8 mouse cellular contexts compared by ENCODE assay signal in the genomic region with DNA sequence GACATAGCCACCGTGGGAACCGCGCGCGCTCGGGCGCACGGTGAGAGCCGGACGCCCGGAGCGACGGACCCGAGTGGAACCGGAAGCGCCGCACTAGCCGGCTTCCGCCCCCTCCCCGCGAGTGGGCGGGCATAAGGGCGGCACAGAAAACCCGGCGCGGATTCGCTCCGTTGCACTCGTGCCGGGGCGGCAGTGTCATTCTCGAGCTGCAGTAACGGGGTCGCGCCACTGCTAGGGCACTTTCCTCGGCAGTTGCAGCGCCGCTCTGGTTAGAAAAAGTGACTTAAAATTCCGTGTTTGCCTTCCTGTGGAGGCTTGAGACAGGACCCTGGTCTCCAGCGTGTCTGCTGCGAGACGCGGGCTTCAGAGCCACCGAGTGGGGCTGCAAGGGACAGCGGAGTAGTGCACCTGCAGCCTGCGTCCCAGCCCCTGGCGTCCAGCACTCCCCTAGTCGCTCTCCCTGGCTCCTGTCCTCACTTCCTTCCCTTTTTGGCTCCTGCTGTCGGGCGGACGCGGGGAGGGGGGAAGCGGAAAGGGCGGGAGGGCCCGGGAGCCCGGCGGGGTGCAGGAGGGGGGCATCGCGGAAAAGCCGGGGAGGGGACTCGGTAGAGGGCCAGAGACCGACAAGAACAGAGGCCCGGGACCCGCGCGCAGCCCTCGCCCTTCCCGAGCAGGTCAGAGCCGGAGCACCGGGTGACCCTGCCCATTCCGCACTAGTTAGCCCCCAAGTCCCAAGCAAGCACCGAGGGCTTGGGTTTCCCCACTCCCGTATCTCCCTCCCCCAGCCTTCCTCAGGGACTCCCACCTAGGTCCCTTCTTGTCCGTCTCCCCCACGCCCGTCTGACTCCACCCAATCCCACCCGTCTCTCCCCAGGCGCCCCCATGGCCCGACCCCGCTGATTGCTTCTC. TPM values are rescaled to one million over a fixed set of nuclear protein-coding genes. Genes with fewer than 3 reads are reported as not detected.
DNase-seq lines count a peak whose midpoint lies in the region; ATAC-seq lines count a peak whose summit lies in the region.

A gene (plus strand): TSS at position 173 of the 909 bp plus-strand sequence.

- H3K27ac ChIP-seq in hindbrain, embryonic 14.5 days = peak within 1 kb of the TSS; percentile 97

- H3K9ac ChIP-seq in hindbrain, embryonic 14.5 days = peak within 1 kb of the TSS; percentile 88

- DNase-seq in T-cell, adult 2 months (ENCODE audit: low spot score) = peak; percentile 94
- DNase-seq in cerebellum, postnatal 25 days = peak; percentile 98
- peak; percentile 91 to 93 for DNase-seq in frontal cortex, postnatal 36 days (ENCODE audit: low spot score in 2 of 2)
- peak; percentile 96 for DNase-seq in hindbrain, embryonic 14.5 days (ENCODE audit: low spot score)
- peak; percentile 93 for DNase-seq in layer of hippocampus, postnatal 25 days (ENCODE audit: extremely low spot score in 1 of 2, low spot score in 1 of 2)
- DNase-seq in lung, postnatal 25 days (ENCODE audit: low spot score) = peak; percentile 89
- DNase-seq in retina, adult 2 months (ENCODE audit: low read depth, low spot score) = peak; percentile 86
- DNase-seq in thymus, postnatal 25 days = peak; percentile 97

- under 1% methylated on average over 70 of the region's 80 CpGs for WGBS in hindbrain, embryonic 14.5 days

- peak within 1 kb of the TSS; percentile 98 for H3K4me2 ChIP-seq in hindbrain, embryonic 14.5 days (replicated peaks)

- H3K4me1 ChIP-seq in hindbrain, embryonic 14.5 days (replicated peaks; ENCODE audit: control insufficient read depth, insufficient read depth, low read length) = peaks cover 20% of the 10 kb centered on the region

- H3K9me3 ChIP-seq in hindbrain, embryonic 14.5 days (ENCODE audit: control insufficient read depth, low read length) = no peaks in the 10 kb centered on the region

- H3K27me3 ChIP-seq in hindbrain, embryonic 14.5 days (ENCODE audit: control insufficient read depth, insufficient read depth, low read length) = no peaks in the 10 kb centered on the region

- peak within 1 kb of the TSS; percentile 73 for H3K4me3 ChIP-seq in hindbrain, embryonic 14.5 days (replicated peaks; ENCODE audit: low read length)

- ATAC-seq in hindbrain, embryonic 14.5 days (ENCODE audit: low FRiP score) = peak; percentile 87

- H3K36me3 ChIP-seq in hindbrain, embryonic 14.5 days (replicated peaks; ENCODE audit: control insufficient read depth, insufficient read depth) = peaks cover 33% of the 10 kb centered on the region

RNA-seq across cellular contexts. Expression of the gene that starts here (rescaled TPM):
- 47.7 and 49.2 TPM in 2 replicates for polyA plus RNA-seq in hindbrain, embryonic 14.5 days (2014; fragmentation: Nextera tagmentation; extraction: Ambion mirVana)
- 10 to 100 TPM; 53.4 to 72.7 TPM for total RNA-seq in layer of hippocampus, postnatal 25 days (2021)

Comparison
In these comparisons a context has a peak if more than half of its experiments do, and no peak if none do; other contexts are left out.
1. Peak in every context shown above with its lines: DNase-seq, ATAC-seq, H3K4me3 ChIP-seq and H3K27ac ChIP-seq.